11 mouse cellular contexts compared by ENCODE assay signal in genomic region chr5:140149298-140149697, GRCm38 (mm10).
DNase-seq lines count a peak whose midpoint lies in the region; ATAC-seq lines count a peak whose summit lies in the region.
"Had no signal": no experiment of that assay in that cellular context is flagged by ENCODE, and none has a peak within 500 bp of the region (broad histone marks: within the 10 kb centered on the region; RNA-seq: fewer than 3 reads in every experiment).

No protein-coding gene starts in this region.

- peaks cover 18% of the 10 kb centered on the region for H3K4me1 ChIP-seq in lung, embryonic 16.5 days (replicated peaks; ENCODE audit: control insufficient read depth, insufficient read depth, low read length)
- H3K4me1 ChIP-seq in limb, embryonic 10.5 days, result 0 out of 2 replicates have a peak, but pooled peaks cover 7% of the 10 kb centered on the region

- H3K4me2 ChIP-seq in lung, embryonic 16.5 days (ENCODE audit: low read depth, low read length), result no peak overlapping the region
- H3K4me2 ChIP-seq: limb, embryonic 12.5 days had no signal

- 42% methylated on average over 4 of the region's 4 CpGs for WGBS in lung, embryonic 16.5 days
- 92% methylated on average over 4 of the region's 4 CpGs for WGBS in limb, embryonic 10.5 days

- H3K27me3 ChIP-seq in lung, embryonic 16.5 days (ENCODE audit: control insufficient read depth, insufficient read depth, low read depth, low read length), result no peaks in the 10 kb centered on the region
- H3K27me3 ChIP-seq in limb, embryonic 10.5 days (ENCODE audit: low read depth, poor library complexity, severe bottlenecking), result no peaks in the 10 kb centered on the region
- H3K27me3 ChIP-seq: limb, embryonic 12.5 days had no signal

- peak; percentile 26 for DNase-seq in CD4-positive, CD25-positive, alpha-beta regulatory T cell, adult 2 months (ENCODE audit: low read depth, low spot score)
- DNase-seq in right cerebral cortex, adult 18-20 months, result peak; percentile 80
- DNase-seq in right cerebral cortex, postnatal 4 days, result no peak
- peak; percentile 66 for DNase-seq in right cerebral cortex, postnatal 25 days
- DNase-seq in limb, embryonic 10.5 days (ENCODE audit: low spot score), result no peak
- no peak for DNase-seq in cerebellum, adult 11 months
- DNase-seq: kidney, postnatal 14 days had no signal

- ATAC-seq in CD4-positive, CD25-positive, alpha-beta regulatory T cell, adult 4 months, result no peak
- peak; percentile 52; the same call in 1 of the 2 replicates for ATAC-seq in lung, embryonic 16.5 days (ENCODE audit: low read depth)

- H3K36me3 ChIP-seq in lung, embryonic 16.5 days (ENCODE audit: control insufficient read depth, insufficient read depth, low read length), result no peaks in the 10 kb centered on the region
- no peaks in the 10 kb centered on the region for H3K36me3 ChIP-seq in limb, embryonic 10.5 days
- H3K36me3 ChIP-seq: limb, embryonic 12.5 days had no signal

- no peak overlapping the region for H3K9ac ChIP-seq in lung, embryonic 16.5 days (ENCODE audit: low read length)
- H3K9ac ChIP-seq: limb, embryonic 12.5 days had no signal

- H3K9me3 ChIP-seq in lung, embryonic 16.5 days (ENCODE audit: control insufficient read depth, low read length), result no peaks in the 10 kb centered on the region
- no peaks in the 10 kb centered on the region for H3K9me3 ChIP-seq in limb, embryonic 10.5 days (replicated peaks)
- H3K9me3 ChIP-seq: limb, embryonic 12.5 days had no signal

- H3K27ac ChIP-seq in lung, embryonic 16.5 days (ENCODE audit: low read length), result no peak overlapping the region
- H3K27ac ChIP-seq in limb, embryonic 10.5 days, result no peak overlapping the region
- H3K27ac ChIP-seq: limb, embryonic 12.5 days had no signal

- no peak overlapping the region for H3K4me3 ChIP-seq in lung, embryonic 16.5 days (ENCODE audit: low read length)
- no peak overlapping the region for H3K4me3 ChIP-seq in limb, embryonic 10.5 days
- H3K4me3 ChIP-seq: erythroblast, embryonic 14.5 days; limb, embryonic 12.5 days had no signal

Comparison
In these comparisons a context has a peak if more than half of its experiments do, and no peak if none do; other contexts are left out.
1. DNase-seq: peak in CD4-positive, CD25-positive, alpha-beta regulatory T cell, adult 2 months (single experiment), right cerebral cortex, adult 18-20 months (single experiment) and right cerebral cortex, postnatal 25 days (single experiment); none in right cerebral cortex, postnatal 4 days (single experiment), limb, embryonic 10.5 days (single experiment) and cerebellum, adult 11 months (single experiment).